Mouse (Mus musculus): Measurements from ENCODE around the gene Taf4. TPM values are rescaled to one million over a fixed set of nuclear protein-coding genes. Genes with fewer than 3 reads are reported as not detected.
A peak's percentile ranks its signal among the peaks of the same experiment; 100 is the strongest.

Gene Taf4
- total RNA-seq (2022): 10 to 100 TPM; 16.8 to 22.8 (median 19.6) TPM

DNA sequence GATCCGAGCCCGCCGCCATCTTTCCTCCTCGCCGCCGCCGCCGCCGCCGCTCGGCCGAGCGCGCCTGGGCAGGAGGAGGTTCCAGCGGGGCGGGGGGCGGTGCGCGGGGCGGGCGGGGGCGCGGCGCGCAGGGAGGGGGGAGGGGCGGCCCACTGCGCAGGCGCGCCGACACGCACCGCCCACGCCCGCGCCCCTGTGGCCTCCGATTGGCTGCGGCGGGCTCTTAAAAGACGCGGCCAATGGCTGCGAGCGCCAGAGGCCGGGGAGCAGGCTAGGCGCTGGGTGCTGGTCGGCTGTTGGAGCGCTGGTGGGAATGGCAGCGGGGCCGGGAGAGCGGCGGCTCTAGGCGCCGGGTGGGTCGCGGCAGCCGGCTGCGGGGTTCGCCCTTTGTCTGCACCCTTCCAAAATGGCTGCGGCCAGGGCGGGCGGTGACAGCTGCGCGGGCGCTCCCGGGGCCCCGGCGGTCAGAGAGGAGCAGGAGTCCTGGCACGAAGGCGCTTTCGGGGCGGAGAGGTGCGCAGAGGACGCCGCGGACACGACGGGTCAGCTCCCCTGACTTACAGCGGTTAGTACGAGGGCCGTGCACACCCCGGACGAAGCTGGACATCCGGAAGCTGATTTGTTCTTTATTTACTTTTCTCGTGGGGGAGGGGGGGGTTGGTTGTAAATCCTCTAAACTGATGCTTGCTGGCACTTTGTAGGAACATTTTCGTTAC, at the start of gene Taf4:
Gene Taf4, minus strand, starts transcription at position 19 of the 716 bp plus-strand sequence.
- DNase-seq: peak; percentile 83

DNA sequence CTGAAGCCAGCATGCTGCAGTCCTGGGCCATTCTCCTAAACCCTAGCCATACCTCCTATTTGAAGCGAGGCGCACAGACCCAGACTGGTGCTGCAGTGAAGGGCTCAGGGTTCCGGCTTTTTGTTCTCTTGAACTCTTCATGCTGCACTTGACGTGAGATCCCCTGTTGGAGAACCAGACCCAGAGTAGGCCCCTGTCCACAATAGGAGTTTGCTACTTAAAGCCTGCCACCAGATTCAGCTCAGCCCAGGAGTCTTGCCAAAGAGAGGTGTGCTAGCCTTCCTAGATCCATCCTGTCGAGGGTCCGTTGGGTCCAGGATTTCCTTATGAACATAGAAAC, 49.4 kb upstream of the Taf4 start:
- no peak for DNase-seq

- DNase-seq: peak; percentile 32
Observed at GRCm38 (mm10) chr2:180025135-180025860, 48.9 kb upstream of the Taf4 start.

DNA sequence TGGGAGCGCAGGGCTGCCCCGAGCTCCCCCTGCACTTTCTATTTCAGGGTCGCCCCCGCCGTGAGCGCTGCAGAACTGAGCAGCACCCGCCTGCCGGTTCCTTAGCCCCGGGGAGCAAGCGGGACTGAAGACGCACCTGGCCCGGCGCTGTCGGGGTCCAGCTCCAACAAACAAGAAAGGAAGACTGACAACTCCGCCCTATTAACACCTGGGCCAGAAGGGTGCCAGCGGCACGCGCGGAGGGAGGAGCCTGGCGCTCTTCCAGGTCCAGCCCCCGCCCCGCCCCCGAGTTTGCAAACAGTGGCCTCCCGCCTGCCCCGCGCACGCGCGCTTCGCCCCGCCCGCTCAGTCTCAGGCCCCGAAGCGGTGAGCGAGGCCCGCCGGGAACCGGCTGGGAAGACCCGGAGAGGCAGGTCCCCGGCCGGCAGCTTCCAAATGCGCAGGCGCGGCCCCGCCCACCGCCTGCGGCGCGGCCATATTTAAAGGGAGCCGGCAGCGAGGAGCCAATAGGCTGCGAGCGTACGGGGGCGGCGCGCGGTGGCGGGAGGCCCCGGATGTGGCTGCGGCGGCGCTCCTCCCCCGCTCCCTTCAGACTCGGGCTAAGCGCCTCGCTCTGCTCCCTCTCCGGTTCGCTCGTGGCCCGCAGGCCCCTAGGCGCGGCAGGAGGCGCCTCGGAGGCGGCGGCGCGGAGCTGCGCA, 48.1 kb upstream of the Taf4 start, which contains the start of gene Lsm14b:
Gene Lsm14b, plus strand, starts transcription at position 587 of the 698 bp plus-strand sequence.
- DNase-seq: peak; percentile 99

DNA sequence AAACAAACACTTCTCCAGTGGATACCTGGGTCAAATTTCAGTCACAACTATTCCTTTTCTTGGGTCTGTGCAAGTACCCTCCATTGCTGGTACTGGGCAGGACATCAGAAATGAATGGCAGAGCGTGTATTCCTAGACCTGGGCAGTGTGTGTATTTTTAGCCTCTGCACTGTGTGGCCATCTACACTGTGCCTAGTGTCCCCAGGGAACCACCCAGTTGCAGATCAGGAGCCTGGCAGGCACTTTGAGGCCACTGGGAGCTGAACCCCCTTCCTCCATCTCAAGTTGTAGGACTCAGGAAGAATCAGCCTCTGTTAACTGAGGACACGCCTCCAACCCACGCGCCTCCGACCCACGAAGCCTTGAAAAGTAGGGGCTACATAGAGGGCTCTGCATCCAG, 46.3 kb upstream of the Taf4 start:
- no peak for DNase-seq

DNA sequence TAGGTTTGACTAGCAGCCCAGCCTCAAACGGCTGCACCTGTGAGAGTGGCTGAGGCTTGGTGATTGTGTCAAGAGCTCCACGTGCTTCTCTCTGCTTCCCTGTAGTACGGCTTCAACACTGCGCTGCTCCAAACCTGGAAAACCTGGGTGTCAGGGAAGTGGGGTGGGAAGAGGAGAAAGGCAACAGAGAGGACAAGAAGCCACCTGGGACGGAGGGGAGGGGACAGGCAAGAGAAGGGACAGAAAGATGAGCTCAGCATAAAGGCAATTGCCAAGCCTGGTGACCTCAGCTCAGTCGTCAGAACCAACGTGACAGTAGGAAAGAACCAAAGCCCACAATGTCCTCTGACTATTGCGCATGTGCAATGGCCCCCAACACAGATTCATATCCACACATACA, 44.5 kb upstream of the Taf4 start:
- no peak for DNase-seq

DNA sequence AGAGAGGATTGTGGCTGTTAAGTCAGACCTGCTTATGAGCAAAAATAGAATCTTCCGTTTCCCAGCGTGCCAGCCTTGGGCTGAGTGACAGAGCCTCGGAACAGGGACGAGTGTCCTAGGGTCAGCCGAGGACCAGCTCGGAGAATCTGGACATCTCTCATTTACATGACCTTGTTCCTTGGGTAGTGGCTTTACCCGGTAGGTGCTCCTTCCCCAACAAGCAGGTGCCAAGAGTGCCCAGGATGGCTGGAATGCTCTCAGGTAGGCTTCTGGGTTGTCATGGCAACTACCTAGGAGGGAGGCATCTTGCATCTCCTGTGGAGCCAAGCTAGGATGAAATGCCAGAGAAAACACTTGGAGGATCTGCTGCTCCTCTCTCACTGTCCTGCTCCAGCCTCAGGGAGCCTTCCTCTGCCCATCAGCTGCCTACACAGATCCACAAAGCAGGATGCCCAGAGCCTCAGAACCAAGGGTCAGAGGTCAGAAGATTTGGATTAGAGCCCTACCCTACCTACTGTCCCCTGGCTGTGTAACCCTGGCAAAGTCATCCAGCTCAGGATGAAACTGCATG, 43.7 kb upstream of the Taf4 start:
- no peak for DNase-seq

- no peak for DNase-seq
Observed at GRCm38 (mm10) chr2:180018573-180018972, 42.1 kb upstream of the Taf4 start.

- DNase-seq: no peak
Observed at GRCm38 (mm10) chr2:180017632-180018031, 41.2 kb upstream of the Taf4 start.

- no peak for DNase-seq
Observed at GRCm38 (mm10) chr2:180013686-180014085, 37.2 kb upstream of the Taf4 start.

DNA sequence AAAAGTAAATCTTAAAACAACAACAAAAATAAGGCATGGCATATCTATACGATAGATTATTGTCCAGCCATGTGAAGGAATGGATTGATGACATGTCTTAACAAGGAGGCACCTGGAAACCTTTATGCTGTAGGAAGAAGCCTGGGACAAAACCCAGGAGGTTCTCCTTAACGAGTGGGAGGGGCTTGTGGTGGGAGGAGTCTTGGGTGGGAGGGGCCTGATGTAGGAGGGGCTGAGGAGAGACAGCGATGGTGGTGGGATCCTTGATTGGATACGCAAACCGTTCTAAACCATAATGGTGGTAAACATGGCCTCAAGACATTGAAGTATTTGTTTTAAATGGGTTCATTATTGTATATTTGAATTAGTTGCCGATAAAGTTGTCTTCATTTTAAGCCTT, 34.9 kb upstream of the Taf4 start:
- no peak for DNase-seq

DNA sequence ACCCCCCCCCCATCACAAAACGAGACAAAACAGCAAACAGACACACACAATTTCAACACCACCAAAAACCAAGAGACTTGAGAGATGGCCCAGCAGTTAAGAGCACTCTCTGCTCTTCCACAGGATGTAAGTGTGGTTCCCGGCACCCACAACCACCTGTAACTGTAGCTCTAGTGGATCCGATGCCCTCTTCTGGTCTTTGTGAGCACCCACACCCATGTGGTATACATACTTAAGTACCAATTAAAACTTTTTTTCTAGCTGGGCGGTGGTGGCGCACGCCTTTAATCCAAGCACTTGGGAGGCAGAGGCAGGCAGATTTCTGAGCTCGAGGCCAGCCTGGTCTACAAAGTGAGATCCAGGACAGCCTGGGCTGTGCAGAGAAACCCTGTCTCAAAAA, 34.2 kb upstream of the Taf4 start:
- DNase-seq: no peak

- no peak for DNase-seq
Observed at GRCm38 (mm10) chr2:180006352-180007017, 30.0 kb upstream of the Taf4 start.

GRCm38 (mm10) chr2:180005656-180006351, 29.4 kb upstream of the Taf4 start:
- no peak for DNase-seq

GRCm38 (mm10) chr2:180001635-180002034, 25.2 kb upstream of the Taf4 start:
- DNase-seq: no peak

DNA sequence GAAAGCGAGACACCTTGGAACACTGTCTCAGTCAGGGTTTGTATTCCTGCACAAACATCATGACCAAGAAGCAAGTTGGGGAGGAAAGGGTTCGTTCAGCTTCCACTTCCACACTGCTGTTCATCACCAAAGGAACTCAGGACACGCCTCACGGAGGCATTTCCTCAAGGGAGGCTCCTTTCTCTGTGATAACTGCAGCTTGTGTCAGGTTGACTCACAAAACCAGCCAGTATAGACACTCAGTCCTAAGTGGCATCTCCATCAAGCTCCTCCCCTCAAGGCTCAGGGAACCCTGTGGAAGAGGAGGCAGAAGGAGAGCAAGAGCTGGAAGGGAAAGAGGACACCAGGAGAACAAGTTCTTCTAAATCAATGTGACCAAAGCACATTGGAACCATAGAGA, 22.0 kb upstream of the Taf4 start:
- no peak for DNase-seq

DNA sequence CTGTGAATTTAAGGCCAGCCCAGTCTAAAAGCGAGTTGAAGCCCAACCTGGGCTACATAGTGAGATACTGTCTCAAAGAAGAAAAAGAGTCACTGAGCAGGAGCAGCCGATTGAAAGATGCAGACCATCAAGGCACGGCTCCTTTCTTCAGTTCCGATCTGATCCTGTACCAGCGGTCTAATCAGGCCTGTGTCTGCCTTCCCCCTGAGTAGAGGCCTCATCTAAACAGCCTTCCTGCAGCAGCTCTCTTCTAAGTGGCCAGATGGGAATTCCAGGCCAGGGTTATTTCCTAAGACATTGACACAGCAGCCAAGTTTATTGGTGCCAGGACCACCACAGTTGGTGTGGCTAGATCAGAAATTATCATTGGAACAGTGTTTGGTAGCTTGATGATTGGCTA, 16.6 kb upstream of the Taf4 start:
- no peak for DNase-seq

DNA sequence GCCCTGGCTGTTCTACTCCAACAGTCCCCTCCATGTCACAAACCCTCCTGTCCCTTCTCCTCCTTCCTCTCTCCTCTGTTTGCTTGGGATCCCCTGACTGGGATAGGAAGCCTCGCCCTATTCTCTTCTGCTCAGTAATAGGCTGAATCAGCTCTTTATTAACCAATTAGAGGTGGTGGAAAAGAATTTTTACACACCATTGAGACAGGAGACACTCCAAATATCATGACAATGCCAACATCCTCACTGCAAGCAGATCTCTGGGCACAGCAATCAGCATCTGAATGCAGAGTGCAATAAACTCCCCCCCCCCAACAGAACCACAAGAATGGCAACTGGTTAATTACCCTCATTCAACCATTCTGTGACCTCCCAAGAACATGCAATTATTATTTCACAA, 12.7 kb upstream of the Taf4 start:
- DNase-seq: no peak

GRCm38 (mm10) chr2:179986437-179987022, 10.1 kb upstream of the Taf4 start:
- DNase-seq: no peak

GRCm38 (mm10) chr2:179985695-179986094, 9.2 kb upstream of the Taf4 start:
- no peak for DNase-seq

GRCm38 (mm10) chr2:179984830-179985229, 8.4 kb upstream of the Taf4 start:
- no peak for DNase-seq

DNA sequence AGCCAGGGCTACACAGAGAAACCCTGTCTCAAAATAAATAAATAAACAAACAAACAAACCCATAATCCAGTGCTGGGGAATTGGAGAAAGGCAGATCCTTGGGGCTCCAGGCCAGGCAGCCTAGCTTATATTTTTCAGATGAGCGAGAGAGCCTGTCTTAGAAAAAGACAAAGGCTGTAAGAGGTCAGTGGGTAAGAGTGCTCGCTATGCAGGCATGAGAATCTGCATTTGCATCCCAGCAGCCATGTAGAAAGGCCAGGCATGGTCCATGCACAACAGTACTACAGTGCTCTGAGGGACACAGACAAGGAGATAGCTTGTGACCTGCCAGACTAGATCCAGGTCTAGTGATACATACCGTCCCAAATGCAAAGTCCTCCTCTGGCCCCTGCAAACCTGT, 6.3 kb upstream of the Taf4 start:
- no peak for DNase-seq
